Mouse (Mus musculus) ES-CJ7 (cell line): ENCODE results near the gene Ltbp3.

Experiments used
- DNase-seq: peaks from one replicate; pipeline ENCODE4 v3.0.0; 2011; ENCODE audit warnings: low read depth, low spot score

Gene Ltbp3

GRCm38 (mm10) chr19:5791329-5791728 lies 50.6 kb downstream of the Ltbp3 start:
- DNase-seq: no peak

- DNase-seq: peak; percentile 86
These were observed 52.4 kb downstream of the Ltbp3 start for GRCm38 (mm10) chr19:5793116-5793515.

DNA sequence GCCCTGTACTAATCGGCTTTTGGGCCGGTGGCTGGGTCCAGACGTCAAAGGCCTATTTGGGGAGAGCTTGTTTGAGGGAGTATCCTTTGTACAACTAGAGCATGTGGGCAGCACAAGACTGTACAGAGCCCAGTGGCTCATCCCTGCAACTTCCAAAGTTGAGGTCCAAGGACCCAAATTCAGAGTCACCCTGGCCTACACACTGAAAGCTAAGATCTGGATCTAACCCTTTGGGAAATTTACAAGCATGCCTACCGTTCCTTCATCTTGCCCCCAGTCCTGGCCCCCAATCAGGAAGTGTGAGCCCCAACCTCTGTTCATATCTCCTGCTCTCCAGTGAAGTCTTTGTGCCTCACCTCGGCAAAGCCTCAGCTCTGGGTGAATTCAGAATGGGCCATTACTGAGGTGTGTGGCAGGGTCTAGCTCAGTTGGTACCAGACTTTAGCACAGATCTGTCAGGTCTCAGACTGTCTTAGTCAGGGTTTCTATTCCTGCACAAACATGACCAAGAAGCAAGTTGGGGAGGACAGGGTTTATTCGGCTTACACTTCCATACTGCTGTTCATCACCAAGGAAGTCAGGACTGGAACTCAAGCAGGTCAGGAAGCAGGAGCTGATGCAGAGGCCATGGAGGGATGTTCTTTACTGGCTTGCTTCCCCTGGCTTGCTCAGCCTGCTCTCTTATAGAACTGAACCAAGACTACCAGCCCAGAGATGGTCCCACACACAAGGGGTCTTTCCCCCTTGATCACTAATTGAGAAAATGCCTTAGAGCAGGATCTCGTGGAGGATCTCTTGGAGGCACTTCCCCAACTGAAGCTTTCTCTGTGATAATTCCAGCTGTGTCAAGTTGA lies 53.4 kb downstream of the Ltbp3 start:
- peak; percentile 50 for DNase-seq

GRCm38 (mm10) chr19:5794771-5795576 lies 54.3 kb downstream of the Ltbp3 start:
- DNase-seq: peak; percentile 78

GRCm38 (mm10) chr19:5795668-5796572 lies 55.2 kb downstream of the Ltbp3 start:
- peak; percentile 43 for DNase-seq

DNA sequence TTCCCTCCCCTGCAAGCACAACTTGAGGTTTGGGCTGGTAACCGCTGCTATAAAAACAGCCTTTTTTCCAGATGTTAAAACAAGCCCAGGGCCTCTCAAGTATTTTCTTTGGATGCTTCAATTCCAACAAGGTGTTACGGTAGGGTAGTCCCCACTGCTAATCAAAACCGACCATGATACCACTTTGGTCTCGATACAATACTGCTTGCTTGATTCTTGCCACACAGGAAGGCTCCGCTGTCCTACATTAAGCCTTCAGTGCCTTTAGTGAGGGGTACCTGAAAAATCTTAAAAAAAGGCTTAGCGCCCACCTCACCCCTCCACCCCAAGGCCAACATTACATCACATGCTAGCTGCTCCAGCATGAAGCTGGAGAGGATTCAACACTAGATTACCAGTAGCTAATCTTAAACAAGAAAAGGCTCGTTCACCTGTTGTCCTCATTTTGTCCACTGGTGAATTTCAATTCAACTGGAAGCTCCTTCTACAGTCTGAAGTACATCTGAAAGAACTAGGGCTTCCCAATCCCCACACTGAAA lies 55.9 kb downstream of the Ltbp3 start:
- peak; percentile 33 for DNase-seq

DNA sequence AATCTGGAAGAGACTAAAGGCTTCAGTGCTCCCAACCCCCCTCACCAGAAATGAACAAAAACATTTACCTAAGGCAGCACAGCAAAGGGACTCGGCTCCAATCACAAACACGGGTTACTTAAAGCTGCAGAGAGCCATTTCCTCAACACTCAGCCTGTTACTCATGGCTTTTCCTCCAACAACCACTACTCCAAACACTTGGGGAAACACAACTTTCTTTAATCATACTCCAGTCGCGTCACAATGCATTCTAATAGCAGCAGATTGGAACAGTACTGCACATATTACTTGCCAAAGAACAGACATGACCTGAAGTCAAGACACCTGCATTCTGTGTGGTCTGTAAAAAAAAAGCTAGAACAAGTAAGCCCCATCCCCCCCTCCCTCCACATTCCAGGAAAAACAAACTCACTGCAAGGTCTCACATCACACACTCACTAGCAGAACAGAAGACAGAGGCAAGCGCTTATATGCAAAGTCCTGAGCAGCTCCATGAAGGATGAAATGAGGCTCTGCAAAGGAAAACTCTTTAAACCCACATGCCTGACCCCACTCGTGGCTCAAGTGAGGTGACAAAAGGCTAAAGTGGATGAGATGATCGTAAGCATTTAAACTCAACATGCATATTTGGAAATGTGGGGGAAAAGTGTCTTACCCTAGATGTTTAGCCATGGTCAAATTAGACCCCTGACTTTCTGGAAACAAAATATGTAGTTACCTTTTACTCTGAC lies 56.8 kb downstream of the Ltbp3 start:
- peak; percentile 53 for DNase-seq

DNA sequence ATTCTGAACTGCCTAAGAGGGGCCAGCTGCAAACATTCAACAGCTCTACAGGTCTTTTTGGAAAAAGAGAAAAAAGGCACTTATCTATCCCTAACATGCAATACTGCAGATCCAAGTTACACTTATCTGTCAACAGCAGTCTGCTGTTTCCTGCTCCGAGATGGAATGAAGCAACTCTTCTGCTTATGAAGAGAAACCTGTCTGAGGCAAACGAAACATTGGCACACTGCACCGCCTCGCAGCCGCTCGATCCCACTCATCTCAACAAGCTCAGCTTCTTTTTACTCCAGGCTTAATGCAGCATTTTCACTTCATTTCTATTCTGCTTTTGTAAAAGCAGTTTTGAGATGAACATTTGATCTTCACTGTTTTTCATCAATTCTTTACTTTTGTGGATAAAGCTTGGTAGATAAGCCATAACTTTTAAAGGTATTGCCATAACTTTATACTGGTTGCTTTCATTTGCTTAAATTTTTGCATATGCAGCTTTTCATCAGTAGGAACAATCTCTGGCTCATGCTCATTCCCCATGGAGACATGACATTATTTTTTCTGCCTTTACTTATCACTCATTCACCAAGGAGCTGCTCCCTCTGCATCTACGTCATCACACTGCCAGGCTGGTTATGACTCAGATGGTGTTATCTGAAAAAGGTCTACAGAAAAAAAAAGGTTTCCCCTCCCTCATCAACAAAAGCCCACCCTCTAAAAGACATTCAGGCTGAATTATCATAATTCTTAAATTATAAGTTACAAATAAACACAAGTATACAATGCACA lies 58.2 kb downstream of the Ltbp3 start:
- DNase-seq: peak; percentile 31

DNA sequence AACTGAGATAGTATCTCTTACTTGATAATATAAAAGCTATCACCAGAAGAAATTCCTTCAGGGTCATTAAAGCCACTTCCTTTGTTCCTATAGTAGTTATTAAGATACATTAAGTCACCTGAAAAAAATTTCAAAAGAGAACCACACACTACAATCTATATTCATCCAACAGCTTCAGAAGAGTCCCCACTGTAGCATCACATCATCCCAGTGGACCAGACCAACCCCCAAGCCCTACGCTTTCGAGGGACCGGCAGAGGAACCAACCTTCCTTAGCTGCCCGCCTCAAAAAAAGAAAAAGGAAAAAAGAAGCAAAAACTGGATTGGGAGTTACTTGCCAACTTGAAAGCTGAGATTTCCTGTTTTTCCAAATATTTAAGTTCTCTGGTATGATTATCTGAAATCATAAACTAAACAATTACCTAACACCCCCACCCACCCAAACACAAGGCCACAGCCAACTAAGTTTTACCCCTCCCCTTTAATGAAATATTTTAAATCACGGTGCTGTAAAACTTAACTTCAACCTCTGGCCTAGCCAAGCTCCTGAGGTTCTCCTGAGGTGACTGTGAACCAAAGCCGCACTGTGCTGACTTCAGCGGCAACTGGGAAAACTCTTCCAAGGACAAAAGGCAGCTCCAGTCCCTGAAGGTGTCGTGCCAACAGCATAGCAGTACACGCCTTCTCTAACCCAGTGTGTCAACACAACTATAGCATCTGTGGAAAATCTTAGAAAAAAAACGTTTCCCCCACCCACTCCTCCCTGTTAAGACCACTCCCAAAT lies 59.1 kb downstream of the Ltbp3 start:
- DNase-seq: peak; percentile 59

GRCm38 (mm10) chr19:5800350-5800631 lies 59.6 kb downstream of the Ltbp3 start:
- DNase-seq: no peak

DNA sequence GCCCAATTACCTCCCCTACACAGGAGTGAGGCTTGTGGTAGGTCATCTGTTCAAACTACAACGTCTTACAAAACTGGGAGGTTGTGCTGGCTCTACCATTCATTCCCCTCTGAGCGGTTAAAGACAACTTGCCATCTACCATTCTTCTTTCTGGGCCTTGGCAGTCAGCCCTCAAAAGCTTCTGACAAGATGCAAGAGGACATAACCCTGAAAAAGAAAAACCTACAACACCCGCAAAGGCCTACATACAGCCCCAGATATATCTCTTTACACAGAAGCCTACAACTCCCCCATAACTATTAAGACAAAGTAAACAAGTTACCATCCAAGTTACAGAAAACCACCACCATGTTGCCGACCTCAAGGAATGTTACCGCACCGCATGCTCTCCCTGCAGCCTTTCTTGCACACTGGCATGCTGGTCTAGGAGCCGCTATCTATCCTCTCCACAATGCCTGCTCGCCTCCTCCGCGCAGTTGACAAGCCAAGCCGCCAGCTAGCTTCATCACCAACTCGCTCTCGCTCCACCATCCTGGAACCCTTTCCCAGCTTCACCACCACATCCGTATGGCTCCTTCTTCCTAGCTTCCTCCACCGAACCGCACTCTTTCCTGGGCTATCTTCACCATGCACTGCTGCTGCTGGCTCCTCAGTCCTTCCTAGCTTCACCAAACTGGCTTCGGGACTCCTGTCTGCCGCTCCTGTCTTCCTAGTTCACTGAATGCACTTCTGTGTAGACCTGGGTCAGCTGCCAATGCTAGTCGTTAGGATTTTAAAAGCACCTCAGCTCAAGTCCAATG lies 60.1 kb downstream of the Ltbp3 start:
- DNase-seq: peak; percentile 35

DNA sequence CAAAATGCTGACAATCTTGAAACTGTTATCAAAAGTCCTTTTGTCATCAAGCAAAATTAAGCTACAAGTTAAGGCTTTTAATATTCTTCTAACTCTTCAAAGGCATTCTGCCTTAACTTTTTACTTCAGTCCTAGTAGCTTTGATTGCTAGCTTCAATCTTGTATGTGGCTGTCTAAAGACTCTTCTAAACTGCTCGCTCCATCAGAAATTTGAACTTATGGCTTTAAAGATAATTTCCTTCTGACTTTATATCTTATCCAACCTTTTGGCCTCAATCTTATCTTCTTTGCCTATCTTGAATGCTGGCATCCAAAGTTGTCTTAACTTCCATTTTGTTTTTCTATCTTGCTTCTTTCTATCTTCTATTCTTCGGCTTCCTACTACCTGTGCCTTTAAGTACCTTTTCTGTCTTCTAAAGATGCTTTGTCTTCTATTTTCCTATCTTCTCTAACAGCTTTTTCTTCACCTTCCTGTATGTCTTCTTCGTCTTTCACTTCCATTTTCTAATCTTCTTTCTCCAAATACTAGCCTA lies 60.8 kb downstream of the Ltbp3 start:
- no peak for DNase-seq

DNA sequence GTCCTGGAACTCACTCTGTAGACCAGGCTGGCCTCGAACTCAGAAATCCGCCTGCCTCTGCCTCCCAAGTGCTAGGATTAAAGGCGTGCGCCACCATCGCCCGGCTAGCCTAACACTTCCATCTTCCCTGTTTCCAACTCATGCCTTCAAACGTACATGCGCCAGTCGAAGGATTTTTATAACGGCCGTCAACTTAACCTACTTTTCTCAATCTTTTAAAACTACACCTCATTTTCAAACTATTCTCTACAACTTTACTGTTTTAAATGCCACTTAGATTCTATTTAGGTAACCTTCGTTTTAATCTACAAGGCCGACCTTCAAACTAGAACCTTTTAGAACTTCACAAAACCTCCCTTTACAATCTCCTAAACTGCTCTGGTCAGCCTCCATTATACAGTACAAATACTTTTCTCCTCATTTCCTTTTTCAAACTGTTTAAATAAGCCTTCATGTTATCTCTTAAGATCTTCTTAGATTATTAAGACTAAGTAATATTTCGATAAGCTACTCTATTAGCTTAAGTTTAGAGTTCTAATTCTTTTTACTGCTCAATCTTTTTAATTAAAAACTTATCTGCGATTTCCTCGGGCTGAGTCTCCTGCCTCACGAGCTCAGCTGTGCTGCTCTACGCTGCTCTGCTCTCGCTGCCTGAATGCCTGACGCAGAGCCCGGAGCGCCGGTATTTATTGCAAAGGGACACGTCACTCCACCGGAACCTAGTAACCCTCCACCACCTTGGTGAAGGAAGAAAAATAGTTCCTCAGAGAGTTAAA lies 61.5 kb downstream of the Ltbp3 start:
- DNase-seq: peak; percentile 94

DNA sequence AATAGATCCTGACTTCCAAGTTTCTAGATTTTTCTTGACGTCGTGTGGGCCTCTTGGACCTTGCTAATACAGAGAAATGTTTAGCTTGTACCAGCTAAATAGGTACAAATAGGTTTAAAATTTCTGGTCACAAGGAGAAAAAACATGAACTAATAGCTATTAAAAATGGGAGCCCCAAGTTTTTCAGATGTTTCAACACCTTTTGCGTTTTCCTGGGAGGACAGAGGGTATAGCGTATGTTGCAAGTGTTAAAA lies 62.0 kb downstream of the Ltbp3 start:
- DNase-seq: no peak

- DNase-seq: peak; percentile 98
These were observed 62.6 kb downstream of the Ltbp3 start for GRCm38 (mm10) chr19:5803041-5803880.

DNA sequence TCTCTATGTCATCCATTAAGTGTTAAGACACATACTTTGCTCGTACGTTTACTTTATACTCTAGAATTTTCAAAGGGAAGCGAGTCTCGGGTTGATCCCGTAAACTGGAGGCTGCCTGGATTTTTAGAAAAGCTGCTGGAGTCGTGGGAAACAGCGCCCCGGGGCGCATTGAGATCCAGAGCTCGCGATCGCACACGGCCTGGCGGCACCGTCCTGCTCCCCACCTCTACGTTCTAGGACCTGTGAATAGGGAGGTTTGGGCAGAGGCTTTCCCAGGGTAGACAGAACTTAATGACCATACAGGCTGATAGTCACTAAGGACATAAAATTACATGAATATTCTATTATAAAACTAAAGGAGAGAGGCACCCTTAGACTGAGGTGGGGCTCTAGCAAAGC lies 63.2 kb downstream of the Ltbp3 start:
- no peak for DNase-seq

DNA sequence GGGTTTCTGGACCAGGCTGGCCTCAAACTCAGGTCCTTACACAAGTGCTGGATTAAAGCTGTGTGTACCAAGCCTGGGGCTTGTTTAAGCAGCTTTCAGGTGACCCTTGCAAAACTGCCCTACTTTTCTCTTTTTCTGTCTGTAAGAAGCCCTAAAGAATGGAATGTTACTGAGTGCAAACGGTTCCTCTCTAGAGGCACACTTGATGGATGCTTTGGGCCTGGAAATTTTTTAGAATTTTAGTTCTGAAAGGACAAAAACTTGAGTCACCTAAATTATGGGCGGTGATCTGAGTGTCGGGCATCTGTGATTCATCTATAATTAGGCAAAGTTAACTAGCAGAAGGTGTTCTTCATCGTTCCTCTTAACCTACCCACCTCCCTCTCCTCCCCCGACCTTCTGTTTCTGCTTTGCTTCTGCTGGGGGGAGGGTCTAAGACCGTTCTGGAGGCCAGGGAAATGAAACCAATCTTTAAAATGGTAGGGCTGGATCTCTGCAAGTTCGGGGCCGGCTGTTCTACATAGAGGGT lies 63.7 kb downstream of the Ltbp3 start:
- no peak for DNase-seq
